Mouse (Mus musculus): ENCODE measurements around the gene Ttll7.

GRCm38 (mm10) chr3:146875929-146876328 lies 23.8 kb downstream of the Ttll7 start:
- no peak for TF ChIP-seq CTCF (IDR thresholded peaks at IDR 0.05; ENCODE audit: low read depth, low read length)
- no peak for TF ChIP-seq GATA2 (IDR thresholded peaks at IDR 0.05; ENCODE audit: borderline replicate concordance, low read depth, low read length)

All from G1E (cell line).